Mouse (Mus musculus): ENCODE results near the gene Ccdc32.

GRCm38 (mm10) chr2:119015604-119016180, 13.5 kb downstream of the Ccdc32 start:
- TF ChIP-seq CTCF (IDR thresholded peaks at IDR 0.05; ENCODE audit: low read depth, low read length) (no peak), POLR2A (IDR thresholded peaks at IDR 0.05; ENCODE audit: borderline replicate concordance, low read depth, low read length) (no peak)
